Mouse (Mus musculus): ENCODE data around the gene Crispld2.
A peak's percentile ranks its signal among the peaks of the same experiment; 100 is the strongest.

Gene Crispld2

GRCm38 (mm10) chr8:120036578-120036977 is 44.3 kb downstream of the Crispld2 start:
- DNase-seq = no peak

DNA sequence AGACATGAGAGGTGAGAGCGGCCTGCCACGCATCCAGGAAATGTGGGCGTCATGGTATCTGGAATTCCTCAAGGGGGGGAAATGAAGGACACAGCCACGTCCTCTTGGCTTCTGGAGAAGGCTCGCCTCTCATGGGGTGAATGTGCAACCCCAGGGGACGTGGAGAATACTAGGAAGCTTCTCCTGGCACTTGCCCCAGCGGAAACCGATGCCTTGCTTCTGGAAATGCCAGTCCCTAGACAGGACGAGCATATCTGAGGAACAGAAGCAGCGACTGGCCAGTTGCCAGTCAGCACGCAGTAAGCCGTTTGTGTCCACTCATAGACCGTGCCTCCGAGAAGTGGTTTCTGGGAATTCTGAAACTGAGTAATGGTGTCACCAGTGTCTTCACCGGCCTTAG is 45.0 kb downstream of the Crispld2 start:
- peak in 1 of 2 experiments; percentile 47 for DNase-seq

GRCm38 (mm10) chr8:120037611-120038010 is 45.4 kb downstream of the Crispld2 start:
- no peak for DNase-seq

DNA sequence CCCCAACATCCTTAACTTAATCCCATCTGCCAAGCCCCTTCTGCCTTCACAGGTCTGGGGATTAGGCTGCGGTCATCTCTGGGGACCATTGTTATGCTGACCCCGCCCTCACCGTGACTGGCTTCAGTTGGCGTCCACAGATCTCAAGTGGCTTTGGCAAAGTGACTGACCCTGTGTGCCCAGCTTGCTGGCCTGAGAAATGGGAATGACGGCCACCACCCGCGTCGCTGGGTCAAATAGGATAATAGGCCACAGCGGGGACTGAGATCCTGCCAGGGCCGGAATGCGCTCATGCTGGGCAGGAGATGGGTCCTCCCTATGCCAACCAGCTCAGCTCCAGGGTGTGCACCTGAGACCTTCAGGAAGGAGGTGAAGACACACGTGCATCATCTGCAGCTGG is 46.5 kb downstream of the Crispld2 start:
- DNase-seq = no peak

DNA sequence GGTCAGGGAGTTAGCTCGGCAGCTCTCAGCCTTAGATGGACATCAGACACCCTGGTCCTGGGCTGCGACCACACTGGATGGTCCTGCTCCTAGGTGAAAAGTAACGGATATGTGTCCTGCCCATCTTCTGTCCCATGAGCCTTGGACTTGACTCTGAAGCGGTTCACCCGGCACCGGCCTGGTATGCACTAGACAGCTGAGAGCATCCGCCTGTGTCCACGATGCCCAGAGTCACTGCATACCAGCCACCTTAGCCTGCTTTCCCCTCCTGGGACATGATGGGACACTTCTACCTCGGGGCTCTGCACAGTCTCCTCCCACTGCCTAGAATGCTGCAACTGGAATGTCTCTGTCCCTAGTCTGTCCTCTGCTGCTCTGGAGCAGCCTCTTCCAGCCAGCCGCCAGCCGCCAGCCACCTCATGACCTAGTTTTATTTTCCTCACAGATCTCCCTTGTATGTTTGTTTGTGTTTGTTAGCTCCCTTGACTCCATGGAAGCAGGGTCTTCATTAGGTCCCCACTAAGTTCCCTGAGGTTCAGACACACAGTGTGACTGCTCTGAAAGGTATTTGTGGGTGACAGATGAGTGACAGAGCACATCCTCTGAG is 47.2 kb downstream of the Crispld2 start:
- peak in 1 of 2 experiments; percentile 31 for DNase-seq

DNA sequence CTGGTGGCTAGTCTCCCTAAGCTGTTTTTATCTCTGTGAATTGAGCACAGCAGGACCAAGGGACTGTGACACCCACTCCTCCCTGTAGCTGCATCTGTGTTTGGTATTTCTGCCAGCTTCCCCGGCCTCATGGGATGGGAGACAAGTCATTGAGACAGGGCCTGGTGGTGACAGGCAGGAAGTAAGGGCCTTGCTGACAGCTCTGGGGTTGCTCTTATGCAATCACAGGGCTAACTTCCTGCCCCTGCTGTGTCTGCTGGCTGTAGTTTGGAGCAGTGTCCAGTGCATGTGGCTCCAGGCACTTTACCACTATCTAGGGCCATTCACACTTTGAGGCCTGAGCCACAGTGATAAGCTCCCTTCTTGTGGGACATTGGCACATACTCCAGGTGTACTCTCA is 48.6 kb downstream of the Crispld2 start:
- DNase-seq = peak in 1 of 2 experiments; percentile 45

DNA sequence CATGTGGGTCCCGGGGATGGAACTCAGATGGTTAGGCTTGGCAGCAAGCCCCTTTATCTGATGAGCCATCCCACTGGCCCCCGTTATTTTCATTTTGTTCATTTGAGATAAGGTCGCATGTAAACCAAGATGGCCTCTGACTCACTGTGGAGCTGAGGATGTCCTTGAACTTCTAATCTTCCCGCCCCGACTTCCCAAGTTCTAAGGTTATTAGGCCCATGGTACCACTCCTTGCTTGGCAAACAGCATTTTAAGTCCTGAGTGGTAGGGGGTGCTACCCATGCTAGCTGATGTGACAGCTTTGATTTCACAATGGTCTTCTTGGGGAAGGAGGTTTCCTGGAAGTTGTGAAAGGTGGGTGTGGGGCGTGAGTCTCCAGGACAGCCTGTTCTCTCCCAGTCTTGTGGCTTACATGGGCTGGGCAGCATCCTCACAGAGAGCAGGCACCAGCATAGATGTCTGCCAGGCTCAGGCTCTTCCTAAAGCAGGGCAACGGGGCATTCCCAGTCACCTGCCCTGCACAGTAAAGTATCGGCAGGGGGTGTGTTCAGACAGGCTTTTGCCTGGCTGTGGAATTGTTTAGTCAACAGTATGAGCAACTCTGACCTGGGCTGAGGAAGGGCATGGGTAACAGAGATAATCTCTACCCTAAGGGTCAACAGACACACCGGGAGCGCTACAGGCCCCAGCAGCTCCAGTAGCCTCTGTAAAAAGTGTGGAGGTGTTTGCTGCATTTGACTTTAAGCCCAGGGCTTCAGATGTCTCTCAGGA is 50.5 kb downstream of the Crispld2 start:
- no peak for DNase-seq

DNA sequence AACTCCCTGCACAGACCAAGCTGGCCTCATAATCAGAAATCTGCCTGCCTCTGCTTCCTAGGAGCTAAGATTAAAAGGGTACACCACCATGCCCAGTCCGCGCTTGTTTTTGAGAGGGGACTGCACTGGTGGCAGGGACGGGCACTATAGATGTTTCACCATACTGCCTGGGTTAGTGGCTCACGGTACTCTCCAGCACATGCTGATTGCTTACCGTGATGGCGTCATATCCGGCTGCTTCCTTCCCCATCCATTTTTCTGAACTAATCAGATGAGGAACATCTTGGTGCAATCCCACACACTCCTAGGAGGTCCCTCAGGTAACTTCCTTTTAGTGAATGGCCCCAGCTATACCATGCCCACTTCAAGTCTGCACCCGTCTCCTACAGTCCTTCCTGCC is 52.7 kb downstream of the Crispld2 start:
- no peak for DNase-seq

DNA sequence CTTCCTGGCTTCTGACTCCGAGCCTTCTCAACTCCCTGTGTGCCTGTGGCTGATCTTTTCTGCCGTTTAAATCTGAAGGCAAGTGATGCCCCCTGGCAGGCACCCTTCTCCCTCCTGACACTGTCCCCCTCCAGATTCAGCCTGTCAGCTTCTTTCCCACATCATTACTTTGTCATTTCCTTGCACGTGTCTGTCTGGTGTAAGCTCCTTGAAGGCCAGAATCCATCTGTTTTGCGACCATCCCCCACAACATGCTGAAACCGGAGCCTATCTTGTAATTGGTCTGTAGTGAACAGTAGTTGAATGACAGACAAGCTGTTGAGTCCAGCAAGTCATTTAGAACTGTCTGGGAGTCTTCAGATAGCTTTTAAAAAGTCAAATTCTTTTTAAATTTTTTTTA is 53.2 kb downstream of the Crispld2 start:
- no peak for DNase-seq

DNA sequence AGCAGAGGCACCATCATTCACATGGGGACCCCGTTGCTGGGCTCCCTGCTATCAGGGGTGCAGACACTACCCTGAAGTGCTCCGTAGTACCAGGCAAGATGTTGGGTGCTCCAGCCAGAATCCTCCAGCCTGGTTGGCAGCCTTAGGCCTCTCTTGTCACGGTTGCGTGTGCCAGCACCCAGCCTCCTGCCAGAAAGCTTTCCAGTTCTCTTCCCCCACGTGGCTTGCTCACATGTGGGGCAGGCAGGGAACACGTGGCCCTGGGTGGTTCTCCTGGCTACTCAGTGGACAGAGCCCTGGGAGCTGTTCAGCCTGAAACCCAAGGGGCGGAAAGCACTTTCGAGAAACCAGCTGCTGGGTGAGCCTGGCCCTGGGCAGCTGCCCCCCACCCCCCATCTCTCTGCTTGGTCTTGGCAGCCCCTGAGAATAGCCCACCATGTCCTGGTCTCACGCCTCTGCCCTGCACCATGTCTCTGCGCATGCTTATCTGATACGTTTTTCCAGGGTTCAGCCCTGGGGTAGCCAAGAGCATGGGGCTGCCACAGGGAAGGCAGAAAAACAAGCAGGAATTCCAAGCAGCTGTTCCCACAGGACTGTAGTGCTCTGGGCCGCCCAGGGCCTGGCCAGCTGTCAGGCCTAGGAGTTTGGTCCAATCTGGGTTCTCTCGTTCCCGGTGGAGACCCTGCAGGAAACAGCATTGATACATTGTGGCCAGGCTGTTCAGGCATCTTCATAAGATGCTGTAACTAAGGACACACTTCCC is 54.2 kb downstream of the Crispld2 start:
- peak; percentile 66 to 79 for DNase-seq

DNA sequence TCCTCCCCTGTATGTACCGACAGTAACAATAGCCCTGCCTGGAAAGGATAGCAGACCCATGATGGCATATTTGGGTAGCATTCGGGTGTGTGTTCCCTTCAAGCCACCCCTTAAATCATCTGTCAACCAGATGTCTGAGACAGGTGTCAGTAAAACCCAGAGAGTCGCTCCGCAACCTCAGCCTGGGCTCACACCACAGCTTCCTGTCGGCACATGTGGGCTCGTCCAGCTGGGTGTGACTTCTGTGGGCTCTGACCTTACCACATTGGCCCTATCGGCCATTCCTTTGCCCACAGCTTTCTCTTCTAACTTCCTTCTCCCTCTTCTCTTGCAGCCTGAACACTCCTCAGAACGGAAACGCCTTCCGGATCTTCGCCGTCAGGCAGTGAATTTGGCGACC is 57.7 kb downstream of the Crispld2 start:
- DNase-seq = no peak

GRCm38 (mm10) chr8:120050376-120050775 is 58.1 kb downstream of the Crispld2 start:
- DNase-seq = no peak

GRCm38 (mm10) chr8:120051006-120051405 is 58.8 kb downstream of the Crispld2 start:
- peak in 1 of 2 experiments; percentile 43 for DNase-seq

DNA sequence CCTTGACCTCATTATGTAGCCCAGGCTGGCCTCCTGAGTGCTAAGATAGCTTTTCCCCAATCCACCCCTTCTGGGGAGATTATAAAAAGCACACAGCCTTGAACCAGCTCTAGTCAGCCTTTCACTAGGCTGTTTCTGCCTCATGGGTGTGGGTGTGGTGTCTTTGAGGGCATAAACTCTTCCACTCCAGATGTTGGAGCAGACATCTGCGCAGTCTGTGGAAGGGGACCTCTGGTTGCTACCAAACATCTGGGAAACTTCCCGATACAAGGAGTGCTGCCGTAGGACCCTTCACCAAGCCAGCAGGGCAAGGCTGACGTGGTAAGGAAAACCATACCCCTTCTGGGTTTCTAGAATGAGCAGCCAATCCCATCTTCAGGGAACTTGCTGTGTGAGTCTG is 59.7 kb downstream of the Crispld2 start:
- DNase-seq = no peak

DNA sequence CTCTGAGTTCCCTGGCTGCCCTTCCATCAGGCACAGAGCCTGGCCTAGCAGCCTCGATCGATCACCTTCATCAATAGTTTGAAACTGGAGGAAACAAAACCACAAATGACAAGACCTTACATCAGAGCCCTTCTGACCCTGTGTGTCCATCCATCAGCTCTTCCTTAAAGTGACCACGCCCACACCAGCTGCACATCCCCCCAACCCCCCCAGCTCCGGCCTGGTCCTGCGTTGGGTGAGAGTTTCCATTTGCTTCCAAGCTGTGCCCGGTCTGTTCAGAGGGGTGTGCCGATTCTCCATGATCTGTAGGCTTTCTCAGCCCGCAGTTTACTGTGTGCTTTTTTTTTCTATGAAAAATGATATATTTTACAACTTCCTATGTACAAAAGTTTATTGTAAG is 60.1 kb downstream of the Crispld2 start:
- DNase-seq = peak in 1 of 2 experiments; percentile 32

DNA sequence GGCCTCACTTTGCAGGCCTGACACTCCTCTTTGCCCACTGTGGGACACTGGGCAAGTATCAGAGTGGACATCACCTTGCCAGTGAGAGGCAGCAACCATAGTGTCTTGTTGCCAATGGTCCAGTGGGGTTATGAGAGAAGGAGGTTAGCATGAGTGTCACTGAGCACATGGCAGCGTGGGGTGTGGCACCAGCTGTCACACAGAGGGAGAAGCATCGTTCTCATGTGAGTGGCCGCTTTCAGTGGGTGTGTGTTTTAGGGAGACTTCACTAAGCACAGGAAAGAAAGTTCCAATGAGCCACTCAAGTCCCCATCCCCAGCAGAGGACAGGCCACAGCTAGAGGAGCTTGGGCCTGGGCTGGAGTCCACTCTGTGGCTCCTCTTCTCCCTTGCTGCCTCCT is 62.6 kb downstream of the Crispld2 start:
- DNase-seq = no peak

DNA sequence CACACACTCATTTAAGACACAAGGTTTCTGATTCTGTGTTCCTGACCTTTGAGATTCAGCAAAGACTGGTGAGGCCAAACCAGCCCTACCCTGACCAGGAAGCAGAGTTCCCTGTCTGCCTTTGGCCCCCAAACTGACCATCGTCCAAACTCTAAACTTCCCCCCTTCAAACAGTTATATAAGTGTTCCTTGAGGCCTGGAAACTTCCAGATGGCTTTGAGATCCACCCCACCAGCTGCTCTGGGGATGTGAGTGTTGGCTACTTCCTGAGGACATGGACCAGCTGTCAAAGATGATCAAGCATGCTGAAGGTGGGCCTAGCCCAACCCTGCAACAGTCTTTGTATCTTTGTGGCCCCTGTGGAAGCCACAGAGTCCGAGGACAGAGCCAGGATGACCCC is 64.8 kb downstream of the Crispld2 start:
- DNase-seq = no peak

GRCm38 (mm10) chr8:120062742-120063141 is 70.5 kb downstream of the Crispld2 start:
- DNase-seq = no peak

GRCm38 (mm10) chr8:120063326-120063725 is 71.1 kb downstream of the Crispld2 start:
- no peak for DNase-seq

DNA sequence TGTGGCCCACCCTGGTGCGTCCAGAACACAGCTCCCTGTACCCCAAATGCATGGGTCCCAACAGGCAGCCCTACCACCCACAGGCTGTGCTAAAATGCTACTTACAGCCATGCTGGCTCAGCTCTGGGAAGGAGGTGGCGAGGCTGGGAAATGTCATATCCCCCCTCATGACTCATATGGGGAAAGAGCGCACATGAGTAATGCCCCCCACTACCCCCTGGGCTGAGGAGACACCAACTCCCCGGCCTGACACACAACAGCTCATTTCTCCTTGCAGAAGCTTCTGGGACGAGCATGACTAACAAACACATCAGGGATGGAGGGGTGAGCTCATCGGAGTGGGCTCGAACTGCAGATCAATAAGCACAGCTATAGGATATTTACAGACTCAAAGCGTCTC is 73.4 kb downstream of the Crispld2 start:
- DNase-seq = no peak

DNA sequence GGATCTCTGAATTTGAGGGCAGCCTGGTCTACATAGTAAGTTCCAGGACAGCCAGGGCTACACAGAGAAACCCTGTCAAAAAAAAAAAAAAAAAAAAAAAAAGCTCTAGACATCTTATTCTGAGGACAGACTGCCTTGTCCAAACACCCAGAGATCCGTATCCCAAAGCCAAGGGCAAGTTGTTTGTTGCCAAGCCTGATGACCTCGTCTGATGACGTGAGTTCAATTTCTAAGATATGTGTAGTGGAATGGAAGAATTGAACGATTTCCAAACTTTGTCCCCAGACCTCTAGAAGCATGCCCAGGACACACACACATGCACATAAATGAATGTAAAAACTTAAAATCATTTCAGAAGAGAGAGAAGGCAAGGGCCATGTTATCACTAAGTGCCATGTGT is 74.0 kb downstream of the Crispld2 start:
- DNase-seq = no peak

GRCm38 (mm10) chr8:120067936-120068668 is 75.9 kb downstream of the Crispld2 start:
- peak; percentile 73 to 85 for DNase-seq

- peak; percentile 92 for DNase-seq
These were observed 79.4 kb downstream of the Crispld2 start for GRCm38 (mm10) chr8:120071684-120072083.

Data from kidney, postnatal 4 days (tissue).